Mouse (Mus musculus) intestine, embryonic 14.5 days (tissue): ENCODE results near the gene Olfr318. TPM values are rescaled to one million over a fixed set of nuclear protein-coding genes. Genes with fewer than 3 reads are reported as not detected.
"Not testable (repeated sequence)": the region's sequence is repeated elsewhere in the genome, so short reads cannot be mapped to it uniquely, and the experiment has no call there.

ENCODE experiments used
- ATAC-seq: fragments of 200-750 bp; cut with Nextera tagmentation; replicated peaks from 2 replicates; pipeline ENCODE4 v1.8.0; 2017; ENCODE audit warnings: low read depth, moderate number of reproducible peaks, moderate TSS enrichment, moderate library complexity; ENCODE audit not compliant: low FRiP score, low TSS enrichment
- DNase-seq: peaks from one replicate; pipeline ENCODE4 v3.0.0-alpha.2; 2018; ENCODE audit warnings: low spot score
- H3K27ac ChIP-seq: fragments of 300-500 bp; sonication (generic); 2 replicates; pipeline ENCODE4 v1.5.1; 2014; ENCODE audit warnings: low read depth, mild to moderate bottlenecking, control low read depth
- H3K27me3 ChIP-seq: fragments of 300-500 bp; sonication (generic); replicated peaks from 2 replicates; pipeline ENCODE4 v1.6.1; 2014; ENCODE audit warnings: low read length, control low read depth; ENCODE audit not compliant: control insufficient read depth, insufficient read depth
- H3K36me3 ChIP-seq: fragments of 300-500 bp; sonication (generic); 2 replicates; pipeline ENCODE4 v1.6.1; 2014; ENCODE audit warnings: low read length, control low read depth; ENCODE audit not compliant: control insufficient read depth, insufficient read depth
- H3K4me1 ChIP-seq: fragments of 300-500 bp; sonication (generic); replicated peaks from 2 replicates; pipeline ENCODE4 v1.6.1; 2014; ENCODE audit warnings: low read length, control low read depth, mixed read lengths; ENCODE audit not compliant: control insufficient read depth, insufficient read depth
- H3K4me2 ChIP-seq: fragments of 300-500 bp; sonication (generic); 2 replicates; pipeline ENCODE4 v1.6.1; 2014; ENCODE audit warnings: low read length
- H3K4me3 ChIP-seq: fragments of 300-500 bp; sonication (generic); 2 replicates; pipeline ENCODE4 v1.5.1; 2014; ENCODE audit warnings: low read depth, low read length, control low read depth, mixed read lengths
- H3K9ac ChIP-seq: fragments of 300-500 bp; sonication (generic); 2 replicates; pipeline ENCODE4 v1.6.1; 2014; ENCODE audit warnings: mild to moderate bottlenecking, low read length
- H3K9me3 ChIP-seq: fragments of 300-500 bp; sonication (generic); 2 replicates; pipeline ENCODE4 v1.6.1; 2016; ENCODE audit warnings: low read length, control low read depth; ENCODE audit not compliant: control insufficient read depth
- WGBS: fragments of 180-500 bp; shearing (Covaris S2); extraction: QIAGEN DNeasy Blood & Tissue Kit; methylation state at CpG from one replicate; pipeline ENCODE4 v1.1.7; 2014; 5-methylcytosine and 5-hydroxymethylcytosine counted together
- polyA plus RNA-seq: library from polyadenylated mRNA; unstranded; fragments of >200 nt; fragmentation: Nextera tagmentation; extraction: Ambion mirVana; gene quantifications from 2 replicates; pipeline ENCODE4 v1.2.1, GENCODE M21; 2014

Gene Olfr318
- not detected in 2 replicates for polyA plus RNA-seq

- H3K27ac ChIP-seq: no peak within 1 kb of the TSS
- H3K4me2 ChIP-seq: no peak within 1 kb of the TSS
- no peaks in the 10 kb centered on the region for H3K4me1 ChIP-seq
- DNase-seq: no peak
- H3K4me3 ChIP-seq: no peak within 1 kb of the TSS
- H3K27me3 ChIP-seq: no peaks in the 10 kb centered on the region
- H3K9me3 ChIP-seq: no peaks in the 10 kb centered on the region
- ATAC-seq: no peak
- no peaks in the 10 kb centered on the region for H3K36me3 ChIP-seq
- H3K9ac ChIP-seq: no peak within 1 kb of the TSS
These were observed at the start of gene Olfr318 for GRCm38 (mm10) chr11:58723914-58724313. Gene Olfr318, minus strand, starts transcription at chr11:58724014.

GRCm38 (mm10) chr11:58772888-58773287 is 49.1 kb upstream of the Olfr318 start, which contains the start of gene Olfr315:
Gene Olfr315, plus strand, starts transcription at chr11:58773188.
- Histone ChIP-seq H3K27me3 (no peaks in the 10 kb centered on the region), H3K9me3 (no peaks in the 10 kb centered on the region), H3K4me3 (no peak within 1 kb of the TSS), H3K36me3 (no peaks in the 10 kb centered on the region), H3K4me2 (no peak within 1 kb of the TSS), H3K4me1 (no peaks in the 10 kb centered on the region), H3K27ac (no peak within 1 kb of the TSS), H3K9ac (no peak within 1 kb of the TSS)
- ATAC-seq (no peak), DNase-seq (no peak)

DNA sequence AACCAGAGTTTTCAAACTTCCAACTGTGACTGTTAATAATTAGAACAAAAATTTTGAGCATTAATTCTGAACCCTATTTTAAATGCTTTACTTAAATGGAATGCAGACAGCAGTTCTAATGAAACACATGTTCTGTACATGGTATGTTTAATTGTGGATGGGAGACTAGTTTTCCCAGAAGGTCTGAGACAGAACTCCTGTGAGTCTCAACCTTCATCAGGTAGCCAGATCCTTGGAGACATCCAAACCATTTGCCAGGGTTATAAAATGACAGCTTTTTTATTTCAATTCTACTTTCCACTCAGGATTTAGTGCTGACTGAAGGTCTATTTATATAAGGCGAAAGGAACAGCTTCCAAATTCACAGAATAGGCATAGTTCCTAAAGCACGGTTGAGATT is 28.6 kb upstream of the Olfr318 start, which contains the start of gene Olfr316:
Gene Olfr316 (plus strand): TSS at position 301 of the 400 bp plus-strand sequence.
- WGBS: 82% methylated on average over 2 of the region's 2 CpGs

DNA sequence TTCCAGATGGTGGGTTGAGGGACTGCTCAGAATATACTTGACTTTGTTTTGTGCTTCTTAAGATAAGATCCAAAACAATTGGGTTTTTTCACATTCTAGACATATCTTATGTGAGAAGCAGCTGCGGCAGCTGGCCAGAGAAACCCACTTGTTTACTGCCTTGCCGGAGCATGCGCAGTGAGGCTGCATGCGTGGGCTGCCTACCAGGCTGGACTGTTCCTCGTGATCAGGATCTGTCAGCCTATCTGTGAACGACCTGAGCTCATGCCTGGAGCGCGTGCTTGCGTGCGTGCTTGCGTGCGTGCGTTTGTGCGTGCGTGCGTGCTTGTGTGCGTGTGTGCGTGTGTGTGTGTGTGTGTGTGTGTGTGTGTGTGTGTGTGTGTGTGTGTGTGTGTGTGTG is 27.3 kb upstream of the Olfr318 start:
- 84% methylated on average over 18 of the region's 18 CpGs for WGBS
- not testable (repeated sequence) for ATAC-seq, DNase-seq, H3K4me1 ChIP-seq, H3K36me3 ChIP-seq, H3K27me3 ChIP-seq, H3K9me3 ChIP-seq, H3K27ac ChIP-seq, H3K4me2 ChIP-seq, H3K4me3 ChIP-seq, H3K9ac ChIP-seq

More for the DNA sequence above, 28.6 kb upstream of the Olfr318 start, which contains the start of gene Olfr316:
- no peak for ATAC-seq
- no peak for DNase-seq
- Histone ChIP-seq H3K9me3 (no peaks in the 10 kb centered on the region), H3K9ac (no peak within 1 kb of the TSS), H3K27me3 (no peaks in the 10 kb centered on the region), H3K36me3 (no peaks in the 10 kb centered on the region), H3K27ac (no peak within 1 kb of the TSS), H3K4me1 (no peaks in the 10 kb centered on the region), H3K4me2 (no peak within 1 kb of the TSS), H3K4me3 (no peak within 1 kb of the TSS)

GRCm38 (mm10) chr11:58738792-58739262 is 15.0 kb upstream of the Olfr318 start, which contains the start of gene Olfr317:
Gene Olfr317, minus strand, starts transcription at chr11:58739212.
- Histone ChIP-seq H3K36me3 (no peaks in the 10 kb centered on the region), H3K27me3 (no peaks in the 10 kb centered on the region), H3K4me2 (no peak within 1 kb of the TSS), H3K4me3 (no peak within 1 kb of the TSS), H3K27ac (no peak within 1 kb of the TSS), H3K4me1 (no peaks in the 10 kb centered on the region), H3K9me3 (no peaks in the 10 kb centered on the region), H3K9ac (no peak within 1 kb of the TSS)
- WGBS: 69% methylated on average over 4 of the region's 4 CpGs
- no peak for ATAC-seq
- DNase-seq: no peak

DNA sequence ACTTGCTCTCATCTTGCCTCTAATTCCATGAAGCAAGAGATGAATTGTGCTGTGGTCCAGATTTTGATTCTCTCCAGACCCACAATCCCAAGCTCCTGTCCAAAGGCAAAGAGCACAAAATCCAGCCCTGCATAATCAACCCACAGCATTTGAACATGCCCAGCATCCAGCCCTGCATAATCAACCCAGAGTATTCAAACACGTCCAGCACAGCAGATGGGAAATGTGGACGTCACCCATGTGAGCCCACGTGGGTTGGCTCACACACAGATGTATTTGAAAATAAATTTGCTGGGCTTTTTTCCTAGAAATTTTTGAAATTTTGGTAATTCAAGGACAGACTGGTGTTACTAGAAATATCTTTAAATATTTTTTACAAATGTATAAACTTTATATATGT is 9.6 kb upstream of the Olfr318 start:
- WGBS: 61% methylated on average over 3 of the region's 3 CpGs
- H3K4me3 ChIP-seq: no peak overlapping the region
- ATAC-seq: no peak

DNA sequence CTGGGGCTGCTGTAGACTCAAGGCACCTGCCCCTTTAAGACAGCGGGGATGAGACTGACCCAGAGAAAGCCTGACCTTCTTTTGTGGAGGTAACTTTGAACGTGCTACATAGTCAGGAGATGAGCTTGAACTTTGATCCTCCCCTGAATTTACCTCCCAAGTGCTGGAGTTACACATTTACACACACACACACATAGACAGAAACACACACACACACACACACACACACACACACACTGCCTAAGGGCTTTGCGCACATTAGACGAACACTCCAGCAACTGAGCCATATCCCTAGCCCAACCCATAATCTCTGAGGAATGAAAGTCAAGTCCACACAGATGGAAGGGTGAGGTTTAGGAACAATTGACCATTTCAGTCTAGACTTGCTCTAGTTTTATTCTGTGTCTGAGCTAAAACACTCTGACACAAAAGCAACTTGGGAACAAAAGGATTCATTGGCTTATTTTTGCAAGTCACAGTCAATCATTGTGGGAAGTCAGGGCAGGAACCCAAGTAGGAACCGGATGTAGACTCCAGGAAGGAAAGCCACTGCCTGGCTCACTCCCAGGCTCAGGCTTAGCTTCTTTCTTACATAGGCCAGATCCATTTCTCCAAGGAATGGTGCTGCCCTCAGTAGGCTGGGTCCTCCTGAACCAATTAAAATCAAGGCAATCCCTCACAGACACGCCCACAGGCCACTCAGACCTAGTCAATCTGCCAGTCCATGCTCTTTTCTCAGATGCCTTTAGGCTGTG is 4.3 kb upstream of the Olfr318 start:
- 81% methylated on average over 6 of the region's 6 CpGs for WGBS
- not testable (repeated sequence) for H3K4me1 ChIP-seq, H3K27me3 ChIP-seq, DNase-seq, H3K36me3 ChIP-seq, H3K9ac ChIP-seq, H3K27ac ChIP-seq, H3K4me3 ChIP-seq, H3K9me3 ChIP-seq, ATAC-seq, H3K4me2 ChIP-seq

More for the DNA sequence above, 9.6 kb upstream of the Olfr318 start:
- Histone ChIP-seq H3K9ac (no peak overlapping the region), H3K27me3 (no peaks in the 10 kb centered on the region), H3K36me3 (no peaks in the 10 kb centered on the region), H3K27ac (no peak overlapping the region), H3K4me1 (no peaks in the 10 kb centered on the region), H3K4me2 (no peak overlapping the region), H3K9me3 (no peaks in the 10 kb centered on the region)
- no peak for DNase-seq

DNA sequence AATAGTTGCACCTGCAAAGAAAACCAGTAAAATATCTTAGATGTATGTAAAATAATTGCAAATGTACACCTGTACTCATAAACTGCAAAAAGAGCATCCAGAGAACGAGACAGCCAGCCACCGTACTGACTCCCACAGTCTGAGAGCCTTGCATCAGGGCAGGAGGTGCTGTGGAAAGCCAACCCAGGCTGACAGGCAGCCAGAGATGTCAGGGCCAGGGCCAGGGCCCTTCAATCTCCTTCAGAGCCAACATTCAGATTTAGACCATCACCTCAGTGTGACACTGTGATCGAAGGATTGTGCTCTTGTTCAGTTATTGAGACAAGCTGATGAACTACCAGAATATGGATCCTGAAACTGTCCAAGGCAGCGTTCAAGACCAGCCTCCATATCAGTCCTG is 4.1 kb downstream of the Olfr318 start:
- Histone ChIP-seq H3K9ac (no peak overlapping the region), H3K9me3 (no peaks in the 10 kb centered on the region), H3K4me1 (no peaks in the 10 kb centered on the region), H3K27ac (no peak overlapping the region), H3K4me2 (no peak overlapping the region), H3K36me3 (no peaks in the 10 kb centered on the region), H3K4me3 (no peak overlapping the region), H3K27me3 (no peaks in the 10 kb centered on the region)
- DNase-seq (no peak), ATAC-seq (no peak)
- 78% methylated on average over 4 of the region's 4 CpGs for WGBS

- H3K27me3 ChIP-seq, ATAC-seq, H3K4me2 ChIP-seq, H3K36me3 ChIP-seq, H3K4me3 ChIP-seq, H3K9ac ChIP-seq, H3K4me1 ChIP-seq, H3K9me3 ChIP-seq, H3K27ac ChIP-seq, DNase-seq: not testable (repeated sequence)
- WGBS: 92% methylated on average over 6 of the region's 7 CpGs
These were observed 6.1 kb downstream of the Olfr318 start for GRCm38 (mm10) chr11:58717723-58718122.
